Mouse (Mus musculus) sigmoid colon, adult 10 weeks (tissue): ENCODE measurements around the gene C1ql4. TPM values are rescaled to one million over a fixed set of nuclear protein-coding genes. Genes with fewer than 3 reads are reported as not detected.

Experiments used
- polyA plus RNA-seq: library from polyadenylated mRNA; stranded (reverse); fragments of 350-450 nt; fragmentation: Illumina TruSeq; extraction: RNeasy Lipid Tissue Mini Kit (QIAGEN cat#74804); gene quantifications from one replicate; pipeline ENCODE4 v1.2.3, GENCODE M21; 2014; ENCODE audit warnings: low read depth, low replicate concordance

C1ql4 gene
- not detected for polyA plus RNA-seq

GRCm38 (mm10) chr15:99087253-99088075, at the start of gene C1ql4:
C1ql4 (minus strand) TSS chr15:99087817.

GRCm38 (mm10) chr15:99125711-99126080, 38.1 kb upstream of the C1ql4 start, which contains the start of gene Spats2:
Spats2 (plus strand) TSS chr15:99125916.

DNA sequence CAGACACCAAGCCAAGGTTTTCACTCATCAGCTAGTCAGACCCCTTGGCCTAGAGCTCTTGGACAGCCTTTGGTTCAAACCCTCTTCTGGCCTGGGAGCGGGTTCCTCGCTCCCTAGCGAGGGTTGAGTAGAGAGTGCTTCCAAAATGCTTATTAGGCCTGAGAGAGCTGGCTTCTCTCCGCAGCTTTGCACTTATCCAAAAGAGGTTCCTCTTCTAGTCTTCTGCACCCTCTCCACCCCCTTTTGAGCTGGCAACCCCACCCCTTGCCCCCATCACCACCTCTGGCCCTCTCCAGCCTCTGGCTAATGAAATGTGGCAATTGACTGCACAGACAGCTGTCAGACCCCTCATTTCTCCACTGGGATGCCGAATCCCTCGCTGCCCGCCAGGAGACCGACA, 5.3 kb upstream of the C1ql4 start, which contains the start of gene Dnajc22:
TSS of gene Dnajc22 (plus strand) at position 301 of the 400 bp plus-strand sequence.

GRCm38 (mm10) chr15:99074019-99074599, 13.5 kb downstream of the C1ql4 start, which contains the start of gene Troap:
Troap (plus strand) TSS chr15:99074575.

GRCm38 (mm10) chr15:99055040-99055439, 32.6 kb downstream of the C1ql4 start, which contains the start of gene Prph:
Prph (plus strand) TSS chr15:99055174.

Other genes starting within 250 kb of the C1ql4 start
- 2.9 TPM for gene Kmt2d, start 216.6 kb downstream of the C1ql4 start, polyA plus RNA-seq
- 3.2 TPM for gene Rhebl1, start 193.3 kb downstream of the C1ql4 start, polyA plus RNA-seq
- gene Dhh, start 189.3 kb downstream of the C1ql4 start, polyA plus RNA-seq, result 0.19 TPM
- 9.9 TPM for gene Lmbr1l, start 169.6 kb downstream of the C1ql4 start, polyA plus RNA-seq
- gene Tuba1b, start 153.3 kb downstream of the C1ql4 start, polyA plus RNA-seq, result 21.1 TPM
- not detected for gene Gm49450, start 134.3 kb downstream of the C1ql4 start, polyA plus RNA-seq
- gene Tuba1a, start 134.1 kb downstream of the C1ql4 start, polyA plus RNA-seq, result 41.6 TPM
- 7.2 TPM for gene Tuba1c, start 57.9 kb downstream of the C1ql4 start, polyA plus RNA-seq
- 0.38 TPM for gene Prph, start 32.6 kb downstream of the C1ql4 start, polyA plus RNA-seq
- gene Troap, start 13.2 kb downstream of the C1ql4 start, polyA plus RNA-seq, result 0.85 TPM
- gene Dnajc22, start 5.4 kb upstream of the C1ql4 start, polyA plus RNA-seq, result 12.2 TPM
- gene Spats2, start 38.1 kb upstream of the C1ql4 start, polyA plus RNA-seq, result 18.1 TPM
- 0.66 TPM for gene Kcnh3, start 137.0 kb upstream of the C1ql4 start, polyA plus RNA-seq
- gene Mcrs1, start 164.1 kb upstream of the C1ql4 start, polyA plus RNA-seq, result 2.0 TPM
- 3.0 TPM for gene Prpf40b, start 207.3 kb upstream of the C1ql4 start, polyA plus RNA-seq
- gene Fam186b, start 208.1 kb upstream of the C1ql4 start, polyA plus RNA-seq, result not detected